In the genomic region with DNA sequence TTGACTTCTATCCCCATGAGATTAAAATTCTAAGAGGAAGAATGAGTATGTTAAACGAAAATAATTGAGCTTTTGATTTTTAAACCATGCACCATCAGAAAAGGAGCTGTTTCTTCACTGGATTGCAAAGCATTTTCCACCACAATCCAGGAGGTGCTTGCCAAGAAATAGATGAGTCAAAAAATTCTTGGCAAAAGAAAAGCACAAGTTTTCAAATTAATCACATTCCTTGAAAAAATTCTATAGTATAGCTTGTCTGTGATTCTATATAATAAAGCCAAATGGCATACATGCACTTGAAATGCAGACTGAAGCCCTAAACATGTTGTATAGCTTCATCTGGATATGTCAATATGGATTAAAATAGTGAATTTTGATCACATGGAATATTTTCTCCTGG, we compare ENCODE assay signal across 13 mouse cellular contexts.
"Had no signal": no experiment of that assay in that cellular context is flagged by ENCODE, and none has a peak within 500 bp of the region (broad histone marks: within the 10 kb centered on the region; RNA-seq: fewer than 3 reads in every experiment).

No protein-coding gene starts in this region.

- ATAC-seq: liver, embryonic 12.5 days; midbrain, embryonic 16.5 days had no signal

- H3K4me3 ChIP-seq: kidney, embryonic 15.5 days; limb, embryonic 15.5 days; liver, embryonic 12.5 days; midbrain, embryonic 12.5 days; neural tube, embryonic 13.5 days had no signal

- H3K27me3 ChIP-seq: kidney, embryonic 15.5 days; limb, embryonic 15.5 days; liver, embryonic 12.5 days; midbrain, embryonic 12.5 days; neural tube, embryonic 13.5 days had no signal

- H3K36me3 ChIP-seq: kidney, embryonic 15.5 days; limb, embryonic 15.5 days; liver, embryonic 12.5 days; midbrain, embryonic 12.5 days; neural tube, embryonic 13.5 days had no signal

- H3K9me3 ChIP-seq: kidney, embryonic 15.5 days; limb, embryonic 15.5 days; liver, embryonic 12.5 days; midbrain, embryonic 12.5 days; neural tube, embryonic 13.5 days had no signal

- H3K4me2 ChIP-seq: kidney, embryonic 15.5 days; limb, embryonic 15.5 days; liver, embryonic 12.5 days; midbrain, embryonic 12.5 days; neural tube, embryonic 13.5 days had no signal

- H3K4me1 ChIP-seq: kidney, embryonic 15.5 days; limb, embryonic 15.5 days; liver, embryonic 12.5 days; midbrain, embryonic 12.5 days; neural tube, embryonic 13.5 days had no signal

- H3K27ac ChIP-seq: kidney, embryonic 15.5 days; limb, embryonic 15.5 days; liver, embryonic 12.5 days; midbrain, embryonic 12.5 days; neural tube, embryonic 13.5 days had no signal

- H3K9ac ChIP-seq: kidney, embryonic 15.5 days; limb, embryonic 15.5 days; liver, embryonic 12.5 days; midbrain, embryonic 12.5 days; neural tube, embryonic 13.5 days had no signal

- DNase-seq: kidney, adult 2 months; kidney, postnatal 14 days; layer of hippocampus, adult 9-11 months; layer of hippocampus, postnatal 36 days; retina, postnatal 1 day; right cerebral cortex, postnatal 14 days; thymus, postnatal 14 days had no signal
